Mouse (Mus musculus): ENCODE results near the gene Ctxn1. TPM values are rescaled to one million over a fixed set of nuclear protein-coding genes. Genes with fewer than 3 reads are reported as not detected.
"Not testable (repeated sequence)": the region's sequence is repeated elsewhere in the genome, so short reads cannot be mapped to it uniquely, and the experiment has no call there.

Gene Ctxn1
- total and polyA plus RNA-seq, 3 experiments, result 0.11 to 2.1 (median 1.6) TPM

GRCm38 (mm10) chr8:4259805-4260170 is 714 bp upstream of the Ctxn1 start:
- no peak for DNase-seq (ENCODE audit: low spot score)

GRCm38 (mm10) chr8:4258678-4259077 is 396 bp downstream of the Ctxn1 start:
- H3K9me3 ChIP-seq (replicated peaks), result no peaks in the 10 kb centered on the region
- no peak for ATAC-seq (ENCODE audit: extremely low read depth, insufficient number of reproducible peaks, low FRiP score, poor library complexity, severe bottlenecking)
- H3K36me3 ChIP-seq (replicated peaks), result peaks cover 90% of the 10 kb centered on the region
- TF ChIP-seq POLR2AphosphoS5 (IDR thresholded peaks at IDR 0.05; ENCODE audit: insufficient replicate concordance, low read depth, low read length) (no peak), GATA2 (IDR thresholded peaks at IDR 0.05; ENCODE audit: borderline replicate concordance, low read depth, low read length) (no peak), CTCF (IDR thresholded peaks at IDR 0.05; ENCODE audit: low read depth, low read length) (no peak), GATA1 (IDR thresholded peaks at IDR 0.05; ENCODE audit: borderline replicate concordance, low read length) (no peak), TAL1 (conservative IDR thresholded peaks at IDR 0.05; ENCODE audit: low read depth, low read length) (no peak)
- peaks cover 39% of the 10 kb centered on the region for H3K4me1 ChIP-seq (ENCODE audit: insufficient read depth, low read depth, low read length)
- H3K27me3 ChIP-seq (ENCODE audit: insufficient read depth, low read length), result no peaks in the 10 kb centered on the region
- peak; percentile 27 for DNase-seq (ENCODE audit: low spot score)
- H3K4me3 ChIP-seq (ENCODE audit: low read depth, low read length), result peak overlapping the region; percentile 73

More at GRCm38 (mm10) chr8:4259805-4260170, 714 bp upstream of the Ctxn1 start:
- no peak overlapping the region; the same call in 1 of the 2 replicates for H3K4me3 ChIP-seq (ENCODE audit: low read depth, low read length)
- ATAC-seq (ENCODE audit: extremely low read depth, insufficient number of reproducible peaks, low FRiP score, poor library complexity, severe bottlenecking), result no peak
- no peaks in the 10 kb centered on the region for H3K27me3 ChIP-seq (ENCODE audit: insufficient read depth, low read length)
- TF ChIP-seq CTCF (IDR thresholded peaks at IDR 0.05; ENCODE audit: low read depth, low read length) (no peak), TAL1 (conservative IDR thresholded peaks at IDR 0.05; ENCODE audit: low read depth, low read length) (no peak)
- no peaks in the 10 kb centered on the region for H3K9me3 ChIP-seq (replicated peaks)
- peaks cover 93% of the 10 kb centered on the region for H3K36me3 ChIP-seq (replicated peaks)
- H3K4me1 ChIP-seq (ENCODE audit: insufficient read depth, low read depth, low read length), result peaks cover 32% of the 10 kb centered on the region

GRCm38 (mm10) chr8:4258233-4258632 is 841 bp downstream of the Ctxn1 start:
- peak; percentile 25; the same call in 1 of the 2 replicates for ATAC-seq (ENCODE audit: extremely low read depth, insufficient number of reproducible peaks, low FRiP score, poor library complexity, severe bottlenecking)

GRCm38 (mm10) chr8:4257350-4257749 is 1.7 kb downstream of the Ctxn1 start:
- no peaks in the 10 kb centered on the region for H3K9me3 ChIP-seq (replicated peaks)
- H3K27me3 ChIP-seq (ENCODE audit: insufficient read depth, low read length), result no peaks in the 10 kb centered on the region
- peaks cover 77% of the 10 kb centered on the region for H3K36me3 ChIP-seq (replicated peaks)
- ATAC-seq (ENCODE audit: extremely low read depth, insufficient number of reproducible peaks, low FRiP score, poor library complexity, severe bottlenecking), result no peak
- H3K4me3 ChIP-seq (ENCODE audit: low read depth, low read length), result no peak overlapping the region
- no peak for TF ChIP-seq POLR2AphosphoS5 (IDR thresholded peaks at IDR 0.05; ENCODE audit: insufficient replicate concordance, low read depth, low read length)
- no peak for TF ChIP-seq GATA1 (IDR thresholded peaks at IDR 0.05; ENCODE audit: borderline replicate concordance, low read length)
- TF ChIP-seq GATA2 (IDR thresholded peaks at IDR 0.05; ENCODE audit: borderline replicate concordance, low read depth, low read length), result no peak
- TF ChIP-seq CTCF (IDR thresholded peaks at IDR 0.05; ENCODE audit: low read depth, low read length), result no peak
- TF ChIP-seq TAL1 (conservative IDR thresholded peaks at IDR 0.05; ENCODE audit: low read depth, low read length), result no peak
- no peak for DNase-seq (ENCODE audit: low spot score)
- peaks cover 46% of the 10 kb centered on the region for H3K4me1 ChIP-seq (ENCODE audit: insufficient read depth, low read depth, low read length)

More at GRCm38 (mm10) chr8:4258233-4258632, 841 bp downstream of the Ctxn1 start:
- peak overlapping the region; percentile 73 for H3K4me3 ChIP-seq (ENCODE audit: low read depth, low read length)
- DNase-seq (ENCODE audit: low spot score), result peak; percentile 53
- peaks cover 42% of the 10 kb centered on the region for H3K4me1 ChIP-seq (ENCODE audit: insufficient read depth, low read depth, low read length)
- peak; percentile 90 for TF ChIP-seq CTCF (IDR thresholded peaks at IDR 0.05; ENCODE audit: low read depth, low read length)
- no peak for TF ChIP-seq TAL1 (conservative IDR thresholded peaks at IDR 0.05; ENCODE audit: low read depth, low read length)
- no peak for TF ChIP-seq POLR2AphosphoS5 (IDR thresholded peaks at IDR 0.05; ENCODE audit: insufficient replicate concordance, low read depth, low read length)
- TF ChIP-seq GATA2 (IDR thresholded peaks at IDR 0.05; ENCODE audit: borderline replicate concordance, low read depth, low read length), result no peak
- no peaks in the 10 kb centered on the region for H3K9me3 ChIP-seq (replicated peaks)
- no peaks in the 10 kb centered on the region for H3K27me3 ChIP-seq (ENCODE audit: insufficient read depth, low read length)
- H3K36me3 ChIP-seq (replicated peaks), result peaks cover 86% of the 10 kb centered on the region

- TF ChIP-seq CTCF (IDR thresholded peaks at IDR 0.05; ENCODE audit: low read depth, low read length) (no peak), GATA1 (IDR thresholded peaks at IDR 0.05; ENCODE audit: borderline replicate concordance, low read length) (no peak), POLR2AphosphoS5 (IDR thresholded peaks at IDR 0.05; ENCODE audit: insufficient replicate concordance, low read depth, low read length) (no peak), TAL1 (conservative IDR thresholded peaks at IDR 0.05; ENCODE audit: low read depth, low read length) (no peak), GATA2 (IDR thresholded peaks at IDR 0.05; ENCODE audit: borderline replicate concordance, low read depth, low read length) (no peak)
- Histone ChIP-seq H3K27me3 (ENCODE audit: insufficient read depth, low read length) (no peaks in the 10 kb centered on the region), H3K9me3 (replicated peaks) (no peaks in the 10 kb centered on the region), H3K4me1 (ENCODE audit: insufficient read depth, low read depth, low read length) (peaks cover 51% of the 10 kb centered on the region), H3K36me3 (replicated peaks) (peaks cover 73% of the 10 kb centered on the region), H3K4me3 (ENCODE audit: low read depth, low read length) (no peak overlapping the region)
- no peak for ATAC-seq (ENCODE audit: extremely low read depth, insufficient number of reproducible peaks, low FRiP score, poor library complexity, severe bottlenecking)
- no peak for DNase-seq (ENCODE audit: low spot score)
These were observed 2.2 kb downstream of the Ctxn1 start for GRCm38 (mm10) chr8:4256911-4257310.

GRCm38 (mm10) chr8:4255471-4255870 is 3.6 kb downstream of the Ctxn1 start:
- not testable (repeated sequence) for DNase-seq (ENCODE audit: low spot score); H3K9me3 ChIP-seq (replicated peaks); ATAC-seq (ENCODE audit: extremely low read depth, insufficient number of reproducible peaks, low FRiP score, poor library complexity, severe bottlenecking); H3K27me3 ChIP-seq (ENCODE audit: insufficient read depth, low read length); H3K4me3 ChIP-seq (ENCODE audit: low read depth, low read length)
- Histone ChIP-seq H3K4me1 (ENCODE audit: insufficient read depth, low read depth, low read length) (peaks cover 56% of the 10 kb centered on the region), H3K36me3 (replicated peaks) (peaks cover 67% of the 10 kb centered on the region)

GRCm38 (mm10) chr8:4254001-4254400 is 5.1 kb downstream of the Ctxn1 start:
- H3K36me3 ChIP-seq (replicated peaks), result peaks cover 68% of the 10 kb centered on the region
- no peaks in the 10 kb centered on the region for H3K9me3 ChIP-seq (replicated peaks)
- H3K4me3 ChIP-seq (ENCODE audit: low read depth, low read length), result no peak overlapping the region; the same call in 1 of the 2 replicates
- peaks cover 42% of the 10 kb centered on the region for H3K4me1 ChIP-seq (ENCODE audit: insufficient read depth, low read depth, low read length)
- peak; percentile 25 for DNase-seq (ENCODE audit: low spot score)
- TF ChIP-seq GATA2 (IDR thresholded peaks at IDR 0.05; ENCODE audit: borderline replicate concordance, low read depth, low read length) (no peak), TAL1 (conservative IDR thresholded peaks at IDR 0.05; ENCODE audit: low read depth, low read length) (no peak), CTCF (IDR thresholded peaks at IDR 0.05; ENCODE audit: low read depth, low read length) (no peak)
- no peak for ATAC-seq (ENCODE audit: extremely low read depth, insufficient number of reproducible peaks, low FRiP score, poor library complexity, severe bottlenecking)
- no peaks in the 10 kb centered on the region for H3K27me3 ChIP-seq (ENCODE audit: insufficient read depth, low read length)

Data from G1E (cell line).